Mouse (Mus musculus): ENCODE results near the gene 2900026A02Rik. TPM values are rescaled to one million over a fixed set of nuclear protein-coding genes. Genes with fewer than 3 reads are reported as not detected.

2900026A02Rik gene
- 10 to 100 TPM; 69.6 to 70.6 TPM for total RNA-seq (2021)
- long read RNA-seq, experiment 1, full-length matches to known transcripts = 7 of 18 reads
- long read RNA-seq, experiment 1, partial matches to known transcripts = 1 of 18 reads
- long read RNA-seq, experiment 1, other reads (novel, unspliced or antisense) = 10 of 18 reads
- long read RNA-seq, experiment 2, full-length matches to known transcripts = 5 of 24 reads
- long read RNA-seq, experiment 2, partial matches to known transcripts = 1 of 24 reads
- long read RNA-seq, experiment 2, other reads (novel, unspliced or antisense) = 18 of 24 reads

- peak; percentile 65 to 74 for DNase-seq (ENCODE audit: low spot score in 2 of 2)
Observed at GRCm38 (mm10) chr5:113221147-113221865, at the start of gene 2900026A02Rik. Gene 2900026A02Rik, minus strand, starts transcription at chr5:113221236.

- DNase-seq (ENCODE audit: low spot score in 2 of 2) = no peak
Observed at GRCm38 (mm10) chr5:113270043-113270442, 49.0 kb upstream of the 2900026A02Rik start.

GRCm38 (mm10) chr5:113268246-113268645 is 47.2 kb upstream of the 2900026A02Rik start:
- DNase-seq (ENCODE audit: low spot score in 2 of 2) = no peak

GRCm38 (mm10) chr5:113265637-113266036 is 44.6 kb upstream of the 2900026A02Rik start:
- no peak for DNase-seq (ENCODE audit: low spot score in 2 of 2)

GRCm38 (mm10) chr5:113250806-113251205 is 29.8 kb upstream of the 2900026A02Rik start:
- peak in 1 of 2 experiments; percentile 43 for DNase-seq (ENCODE audit: low spot score in 2 of 2)

- no peak for DNase-seq (ENCODE audit: low spot score in 2 of 2)
Observed at GRCm38 (mm10) chr5:113249263-113249930, 28.4 kb upstream of the 2900026A02Rik start.

- no peak for DNase-seq (ENCODE audit: low spot score in 2 of 2)
Observed at GRCm38 (mm10) chr5:113230196-113230595, 9.2 kb upstream of the 2900026A02Rik start.

- DNase-seq (ENCODE audit: low spot score in 2 of 2) = peak; percentile 83 to 89
Observed at GRCm38 (mm10) chr5:113226632-113227102, 5.6 kb upstream of the 2900026A02Rik start, which contains the start of gene Tmem211. Gene Tmem211, plus strand, starts transcription at chr5:113226909.

GRCm38 (mm10) chr5:113225686-113226435 is 4.8 kb upstream of the 2900026A02Rik start:
- DNase-seq (ENCODE audit: low spot score in 2 of 2) = no peak

GRCm38 (mm10) chr5:113225271-113225670 is 4.2 kb upstream of the 2900026A02Rik start:
- no peak for DNase-seq (ENCODE audit: low spot score in 2 of 2)

- DNase-seq (ENCODE audit: low spot score in 2 of 2) = no peak
Observed at GRCm38 (mm10) chr5:113223888-113224287, 2.9 kb upstream of the 2900026A02Rik start.

GRCm38 (mm10) chr5:113220383-113221146 is 471 bp downstream of the 2900026A02Rik start:
- DNase-seq (ENCODE audit: low spot score in 2 of 2) = no peak

GRCm38 (mm10) chr5:113219876-113220275 is 1.2 kb downstream of the 2900026A02Rik start:
- no peak for DNase-seq (ENCODE audit: low spot score in 2 of 2)

- no peak for DNase-seq (ENCODE audit: low spot score in 2 of 2)
Observed at GRCm38 (mm10) chr5:113219450-113219849, 1.6 kb downstream of the 2900026A02Rik start.

- DNase-seq (ENCODE audit: low spot score in 2 of 2) = no peak
Observed at GRCm38 (mm10) chr5:113218617-113219235, 2.3 kb downstream of the 2900026A02Rik start.

- no peak for DNase-seq (ENCODE audit: low spot score in 2 of 2)
Observed at GRCm38 (mm10) chr5:113217076-113217475, 4.0 kb downstream of the 2900026A02Rik start.

GRCm38 (mm10) chr5:113216328-113216960 is 4.6 kb downstream of the 2900026A02Rik start:
- DNase-seq (ENCODE audit: low spot score in 2 of 2) = no peak

- no peak for DNase-seq (ENCODE audit: low spot score in 2 of 2)
Observed at GRCm38 (mm10) chr5:113215610-113216011, 5.4 kb downstream of the 2900026A02Rik start.

GRCm38 (mm10) chr5:113214455-113214854 is 6.6 kb downstream of the 2900026A02Rik start:
- no peak for DNase-seq (ENCODE audit: low spot score in 2 of 2)
